Mouse (Mus musculus): ENCODE data around the gene Parp6. TPM values are rescaled to one million over a fixed set of nuclear protein-coding genes. Genes with fewer than 3 reads are reported as not detected.

Parp6 gene
- total and polyA plus RNA-seq, 3 experiments = 4.4 to 5.7 (median 4.6) TPM

- Histone ChIP-seq H3K9ac (ENCODE audit: insufficient read depth, low read depth) (no peak overlapping the region), H3K27me3 (replicated peaks) (no peaks in the 10 kb centered on the region), H3K4me3 (replicated peaks in 1 of 3; ENCODE audit: low read depth in 2 of 3, low read length in 2 of 3, poor library complexity in 1 of 3) (no peak overlapping the region), H3K4me2 (ENCODE audit: insufficient read depth, low read depth, poor library complexity, severe bottlenecking) (no peak overlapping the region), H3K27ac (ENCODE audit: insufficient read depth, low read depth) (no peak overlapping the region), H3K36me3 (replicated peaks in 1 of 2; ENCODE audit: control insufficient read depth in 1 of 2, insufficient read depth in 1 of 2, low read length in 1 of 2) (peaks cover 81 to 97% of the 10 kb centered on the region in 2 experiments), H3K4me1 (ENCODE audit: control insufficient read depth in 1 of 2, insufficient read depth in 2 of 2) (peaks cover 0 to 24% of the 10 kb centered on the region in 2 experiments; a peak in 2 of 4 replicates), H3K79me2 (replicated peaks; ENCODE audit: control insufficient read depth, extremely low read depth, insufficient read depth, poor library complexity, severe bottlenecking) (peaks cover 39% of the 10 kb centered on the region), H3K9me3 (replicated peaks; ENCODE audit: low read length) (no peaks in the 10 kb centered on the region)
- dilution Hi-C loops (cut with MboI; ENCODE audit: extremely low pct_ligation_motif_present, extremely low pct_unique_long_range_greater_than_20kb, low sequenced_read_pairs) (no loop called here), in situ Hi-C loops (cut with MboI; ENCODE audit: low pct_ligation_motif_present, low pct_unique_long_range_greater_than_20kb, low sequenced_read_pairs) (loop anchor here (5.0 kb wide), 1 partner anchor 40 kb away; no protein-coding TSS in a partner anchor)
- no peak for TF ChIP-seq POLR2A (IDR thresholded peaks at IDR 0.05; ENCODE audit: low read depth, low read length)
- TF ChIP-seq ELF1 (IDR thresholded peaks at IDR 0.05; ENCODE audit: low read depth, low read length) = no peak
- no peak for TF ChIP-seq MEF2A (IDR thresholded peaks at IDR 0.05; ENCODE audit: borderline replicate concordance, low read depth, low read length)
- TF ChIP-seq RAD21 (IDR thresholded peaks at IDR 0.05; ENCODE audit: low read depth, low read length) = no peak
- no peak for TF ChIP-seq ETS1 (conservative IDR thresholded peaks at IDR 0.05; ENCODE audit: low read depth, low read length)
- TF ChIP-seq USF1 (IDR thresholded peaks at IDR 0.05; ENCODE audit: low read depth, low read length) = no peak
- TF ChIP-seq JUND (conservative IDR thresholded peaks at IDR 0.05; ENCODE audit: low read depth, low read length) = no peak
- no peak for TF ChIP-seq KAT2A (IDR thresholded peaks at IDR 0.05; ENCODE audit: insufficient replicate concordance, low read length)
- TF ChIP-seq ZNF384 (IDR thresholded peaks at IDR 0.05; ENCODE audit: low read depth, low read length) = no peak
- no peak for TF ChIP-seq MAZ (IDR thresholded peaks at IDR 0.05; ENCODE audit: low read depth, low read length)
- no peak for DNase-seq (ENCODE audit: extremely low read depth)
Measured at GRCm38 (mm10) chr9:59666813-59667212, 49.7 kb downstream of the Parp6 start.

GRCm38 (mm10) chr9:59667250-59667649 is 50.2 kb downstream of the Parp6 start:
- dilution Hi-C loops (cut with MboI; ENCODE audit: extremely low pct_ligation_motif_present, extremely low pct_unique_long_range_greater_than_20kb, low sequenced_read_pairs) (no loop called here), in situ Hi-C loops (cut with MboI; ENCODE audit: low pct_ligation_motif_present, low pct_unique_long_range_greater_than_20kb, low sequenced_read_pairs) (loop anchor here (5.0 kb wide), 1 partner anchor 40 kb away; no protein-coding TSS in a partner anchor)
- Histone ChIP-seq H3K4me3 (replicated peaks in 1 of 3; ENCODE audit: low read depth in 2 of 3, low read length in 2 of 3, poor library complexity in 1 of 3) (no peak overlapping the region), H3K9me3 (replicated peaks; ENCODE audit: low read length) (no peaks in the 10 kb centered on the region), H3K79me2 (replicated peaks; ENCODE audit: control insufficient read depth, extremely low read depth, insufficient read depth, poor library complexity, severe bottlenecking) (peaks cover 35% of the 10 kb centered on the region), H3K27ac (ENCODE audit: insufficient read depth, low read depth) (no peak overlapping the region), H3K9ac (ENCODE audit: insufficient read depth, low read depth) (no peak overlapping the region), H3K4me1 (ENCODE audit: control insufficient read depth in 1 of 2, insufficient read depth in 2 of 2) (peaks cover 0 to 20% of the 10 kb centered on the region in 2 experiments; a peak in 2 of 4 replicates), H3K36me3 (replicated peaks in 1 of 2; ENCODE audit: control insufficient read depth in 1 of 2, insufficient read depth in 1 of 2, low read length in 1 of 2) (peaks cover 82 to 97% of the 10 kb centered on the region in 2 experiments), H3K4me2 (ENCODE audit: insufficient read depth, low read depth, poor library complexity, severe bottlenecking) (no peak overlapping the region), H3K27me3 (replicated peaks) (no peaks in the 10 kb centered on the region)
- DNase-seq (ENCODE audit: extremely low read depth) = no peak
- TF ChIP-seq ZC3H11A (IDR thresholded peaks at IDR 0.05; ENCODE audit: low read depth, low read length) (no peak), IRF4 (IDR thresholded peaks at IDR 0.05; ENCODE audit: low read depth, low read length) (no peak), MAX (IDR thresholded peaks at IDR 0.05; ENCODE audit: low read length) (no peak), CTCF (conservative IDR thresholded peaks at IDR 0.05 in 1 of 2, IDR thresholded peaks at IDR 0.05 in 1 of 2; ENCODE audit: low read depth in 2 of 2, low read length in 2 of 2) (no peak), JUN (IDR thresholded peaks at IDR 0.05; ENCODE audit: insufficient read depth, low read depth, low read length) (no peak)

All from CH12.LX (cell line).